Mouse (Mus musculus) intestine, postnatal 0 days (tissue): Measurements from ENCODE around the gene Wdr81. TPM values are rescaled to one million over a fixed set of nuclear protein-coding genes. Genes with fewer than 3 reads are reported as not detected.

Source experiments
- ATAC-seq: fragments of 200-750 bp; cut with Nextera tagmentation; 2 replicates; pipeline ENCODE4 v1.8.0; 2017; ENCODE audit warnings: mild to moderate bottlenecking, moderate TSS enrichment, moderate library complexity
- H3K27ac ChIP-seq: fragments of 300-500 bp; sonication (generic); 2 replicates; pipeline ENCODE4 v1.5.1; 2014; ENCODE audit warnings: mild to moderate bottlenecking, low read depth, low read length, moderate library complexity
- H3K27me3 ChIP-seq: fragments of 300-500 bp; sonication (generic); replicated peaks from 2 replicates; pipeline ENCODE4 v1.6.1; 2014; ENCODE audit warnings: low read length, mixed read lengths; ENCODE audit not compliant: control insufficient read depth, insufficient read depth
- H3K36me3 ChIP-seq: fragments of 300-500 bp; sonication (generic); 2 replicates; pipeline ENCODE4 v1.6.1; 2014; ENCODE audit warnings: mild to moderate bottlenecking, moderate library complexity; ENCODE audit not compliant: control insufficient read depth, insufficient read depth
- H3K4me1 ChIP-seq: fragments of 300-500 bp; sonication (generic); replicated peaks from 2 replicates; pipeline ENCODE4 v1.6.1; 2014; ENCODE audit warnings: antibody characterized with exemption, low read length, mixed read lengths; ENCODE audit not compliant: control insufficient read depth, insufficient read depth
- H3K4me2 ChIP-seq: fragments of 300-500 bp; sonication (generic); replicated peaks from 2 replicates; pipeline ENCODE4 v1.6.1; 2014; ENCODE audit warnings: low read depth, mild to moderate bottlenecking, moderate library complexity
- H3K4me3 ChIP-seq: fragments of 300-500 bp; sonication (generic); 2 replicates; pipeline ENCODE4 v1.5.1; 2014; ENCODE audit warnings: low read depth, low read length
- H3K9ac ChIP-seq: fragments of 300-500 bp; sonication (generic); 2 replicates; pipeline ENCODE4 v1.6.1; 2014; ENCODE audit warnings: mild to moderate bottlenecking, low read depth, low read length
- H3K9me3 ChIP-seq: fragments of 300-500 bp; sonication (generic); 2 replicates; pipeline ENCODE4 v1.6.1; 2016; ENCODE audit warnings: mixed run types; ENCODE audit not compliant: control insufficient read depth
- CTCF ChIP-seq: sonication (generic); IDR thresholded peaks from 2 replicates; pipeline ENCODE4 v1.5.1; 2016; ENCODE audit warnings: low read depth, mild to moderate bottlenecking, control low read depth, antibody characterized with exemption, moderate library complexity
- whole genome bisulfite sequencing: fragments of 180-500 bp; shearing (Covaris S2); extraction: QIAGEN DNeasy Blood & Tissue Kit; methylation state at CpG from one replicate; pipeline ENCODE4 v1.1.7; 2014; 5-methylcytosine and 5-hydroxymethylcytosine counted together
- polyA plus RNA-seq: library from polyadenylated mRNA; unstranded; fragments of >200 nt; fragmentation: Nextera tagmentation; extraction: Ambion mirVana; gene quantifications from 2 replicates; pipeline ENCODE4 v1.2.1, GENCODE M21; 2015

Gene Wdr81
- polyA plus RNA-seq, 1 experiment from 2014 or later = 8.8 TPM

- Histone ChIP-seq H3K4me3 (no peak overlapping the region), H3K27ac (no peak overlapping the region), H3K4me1 (no peaks in the 10 kb centered on the region), H3K27me3 (no peaks in the 10 kb centered on the region), H3K9me3 (no peaks in the 10 kb centered on the region), H3K4me2 (no peak overlapping the region), H3K36me3 (peaks cover 69% of the 10 kb centered on the region), H3K9ac (no peak overlapping the region)
- WGBS = 69% methylated on average over 8 of the region's 8 CpGs
- TF ChIP-seq CTCF = no peak
- ATAC-seq = no peak
These were observed 10.8 kb downstream of the Wdr81 start for GRCm38 (mm10) chr11:75443711-75444110.

GRCm38 (mm10) chr11:75441601-75442000, 12.9 kb downstream of the Wdr81 start:
- no peak overlapping the region for H3K9ac ChIP-seq
- 94% methylated on average over 16 of the region's 16 CpGs for WGBS
- no peak overlapping the region for H3K4me2 ChIP-seq
- H3K9me3 ChIP-seq = no peaks in the 10 kb centered on the region
- H3K27me3 ChIP-seq = no peaks in the 10 kb centered on the region
- no peak overlapping the region for H3K4me3 ChIP-seq
- H3K27ac ChIP-seq = no peak overlapping the region
- no peak for ATAC-seq
- TF ChIP-seq CTCF = no peak
- H3K4me1 ChIP-seq = no peaks in the 10 kb centered on the region
- peaks cover 48% of the 10 kb centered on the region for H3K36me3 ChIP-seq

GRCm38 (mm10) chr11:75441034-75441433, 13.5 kb downstream of the Wdr81 start:
- ATAC-seq = no peak

GRCm38 (mm10) chr11:75439951-75440350, 14.6 kb downstream of the Wdr81 start:
- H3K9ac ChIP-seq = no peak overlapping the region
- ATAC-seq = no peak
- H3K9me3 ChIP-seq = no peaks in the 10 kb centered on the region
- peaks cover 35% of the 10 kb centered on the region for H3K36me3 ChIP-seq
- no peaks in the 10 kb centered on the region for H3K27me3 ChIP-seq
- H3K27ac ChIP-seq = no peak overlapping the region
- no peak overlapping the region for H3K4me3 ChIP-seq
- H3K4me2 ChIP-seq = no peak overlapping the region
- TF ChIP-seq CTCF = no peak
- 87% methylated on average over 3 of the region's 3 CpGs for WGBS
- H3K4me1 ChIP-seq = no peaks in the 10 kb centered on the region

More at GRCm38 (mm10) chr11:75441034-75441433, 13.5 kb downstream of the Wdr81 start:
- H3K4me3 ChIP-seq = no peak overlapping the region
- H3K36me3 ChIP-seq = peaks cover 46% of the 10 kb centered on the region
- no peak overlapping the region for H3K27ac ChIP-seq
- H3K9me3 ChIP-seq = no peaks in the 10 kb centered on the region
- 75% methylated on average over 7 of the region's 7 CpGs for WGBS
- H3K27me3 ChIP-seq = no peaks in the 10 kb centered on the region
- no peaks in the 10 kb centered on the region for H3K4me1 ChIP-seq
- no peak overlapping the region for H3K9ac ChIP-seq
- no peak overlapping the region for H3K4me2 ChIP-seq
- no peak for TF ChIP-seq CTCF

GRCm38 (mm10) chr11:75439363-75439762, 15.2 kb downstream of the Wdr81 start, which contains the start of gene Serpinf2:
Gene Serpinf2 (minus strand): TSS chr11:75439591.
- TF ChIP-seq CTCF = no peak
- 45% methylated on average over 6 of the region's 6 CpGs for WGBS
- peaks cover 30% of the 10 kb centered on the region for H3K36me3 ChIP-seq
- no peaks in the 10 kb centered on the region for H3K9me3 ChIP-seq
- H3K9ac ChIP-seq = no peak within 1 kb of the TSS
- no peak within 1 kb of the TSS for H3K4me3 ChIP-seq
- no peak for ATAC-seq
- 0 out of 2 replicates have a peak within 1 kb of the TSS, but pooled peaks have one; percentile 2 for H3K4me2 ChIP-seq
- no peak within 1 kb of the TSS for H3K27ac ChIP-seq
- H3K27me3 ChIP-seq = no peaks in the 10 kb centered on the region
- no peaks in the 10 kb centered on the region for H3K4me1 ChIP-seq

GRCm38 (mm10) chr11:75438804-75439203, 15.7 kb downstream of the Wdr81 start:
- Histone ChIP-seq H3K9ac (no peak overlapping the region), H3K4me3 (no peak overlapping the region), H3K36me3 (peaks cover 24% of the 10 kb centered on the region), H3K27ac (no peak overlapping the region), H3K9me3 (no peaks in the 10 kb centered on the region), H3K4me1 (no peaks in the 10 kb centered on the region), H3K27me3 (no peaks in the 10 kb centered on the region), H3K4me2 (no peak overlapping the region)
- no peak for ATAC-seq
- TF ChIP-seq CTCF = no peak
- WGBS = 73% methylated on average over 3 of the region's 3 CpGs

- WGBS = 84% methylated on average over 13 of the region's 13 CpGs
- H3K9me3 ChIP-seq = no peaks in the 10 kb centered on the region
- no peaks in the 10 kb centered on the region for H3K27me3 ChIP-seq
- H3K27ac ChIP-seq = no peak overlapping the region
- no peak overlapping the region for H3K4me2 ChIP-seq
- TF ChIP-seq CTCF = no peak
- H3K36me3 ChIP-seq = peaks cover 18% of the 10 kb centered on the region
- no peaks in the 10 kb centered on the region for H3K4me1 ChIP-seq
- ATAC-seq = no peak
- H3K4me3 ChIP-seq = no peak overlapping the region
- no peak overlapping the region for H3K9ac ChIP-seq
These were observed 16.3 kb downstream of the Wdr81 start for GRCm38 (mm10) chr11:75438194-75438593.
